Mouse (Mus musculus) kidney, embryonic 14.5 days (tissue): ENCODE data around the gene Sod3. TPM values are rescaled to one million over a fixed set of nuclear protein-coding genes. Genes with fewer than 3 reads are reported as not detected.

Source experiments
- ATAC-seq: fragments of 200-750 bp; cut with Nextera tagmentation; 2 replicates; pipeline ENCODE4 v1.8.0; 2017; ENCODE audit warnings: moderate number of reproducible peaks, mild to moderate bottlenecking, moderate TSS enrichment, moderate library complexity; ENCODE audit not compliant: low FRiP score, low TSS enrichment
- H3K27ac ChIP-seq: fragments of 300-500 bp; sonication (generic); 2 replicates; pipeline ENCODE4 v1.5.1; 2014; ENCODE audit warnings: low read depth, mild to moderate bottlenecking, low read length, moderate library complexity, mixed read lengths
- H3K27me3 ChIP-seq: fragments of 300-500 bp; sonication (generic); 2 replicates; pipeline ENCODE4 v1.6.1; 2014; ENCODE audit warnings: mild to moderate bottlenecking, low read length; ENCODE audit not compliant: control insufficient read depth, insufficient read depth
- H3K36me3 ChIP-seq: fragments of 300-500 bp; sonication (generic); 2 replicates; pipeline ENCODE4 v1.6.1; 2014; ENCODE audit warnings: low read length, mixed read lengths; ENCODE audit not compliant: control insufficient read depth, insufficient read depth
- H3K4me1 ChIP-seq: fragments of 300-500 bp; sonication (generic); 2 replicates; pipeline ENCODE4 v1.6.1; 2014; ENCODE audit warnings: low read length, mixed read lengths; ENCODE audit not compliant: control insufficient read depth, insufficient read depth
- H3K4me2 ChIP-seq: fragments of 300-500 bp; sonication (generic); replicated peaks from 2 replicates; pipeline ENCODE4 v1.6.1; 2014; ENCODE audit warnings: low read depth, mild to moderate bottlenecking, low read length
- H3K4me3 ChIP-seq: fragments of 300-500 bp; sonication (generic); 2 replicates; pipeline ENCODE4 v1.5.1; 2014; ENCODE audit warnings: mild to moderate bottlenecking, low read length
- H3K9ac ChIP-seq: fragments of 300-500 bp; sonication (generic); 2 replicates; pipeline ENCODE4 v1.6.1; 2014; ENCODE audit warnings: low read depth, mild to moderate bottlenecking, low read length, moderate library complexity
- H3K9me3 ChIP-seq: fragments of 300-500 bp; sonication (generic); 2 replicates; pipeline ENCODE4 v1.6.1; 2016; ENCODE audit warnings: low read length; ENCODE audit not compliant: control insufficient read depth
- WGBS: fragments of 180-500 bp; shearing (Covaris S2); extraction: QIAGEN DNeasy Blood & Tissue Kit; methylation state at CpG from one replicate; pipeline ENCODE4 v1.1.7; 2014; 5-methylcytosine and 5-hydroxymethylcytosine counted together
- polyA plus RNA-seq: library from polyadenylated mRNA; unstranded; fragments of >200 nt; fragmentation: Nextera tagmentation; extraction: Ambion mirVana; gene quantifications from 2 replicates; pipeline ENCODE4 v1.2.1, GENCODE M21; 2014

The Sod3 gene
- polyA plus RNA-seq, 1 experiment from 2014 or later: 4.5 TPM

DNA sequence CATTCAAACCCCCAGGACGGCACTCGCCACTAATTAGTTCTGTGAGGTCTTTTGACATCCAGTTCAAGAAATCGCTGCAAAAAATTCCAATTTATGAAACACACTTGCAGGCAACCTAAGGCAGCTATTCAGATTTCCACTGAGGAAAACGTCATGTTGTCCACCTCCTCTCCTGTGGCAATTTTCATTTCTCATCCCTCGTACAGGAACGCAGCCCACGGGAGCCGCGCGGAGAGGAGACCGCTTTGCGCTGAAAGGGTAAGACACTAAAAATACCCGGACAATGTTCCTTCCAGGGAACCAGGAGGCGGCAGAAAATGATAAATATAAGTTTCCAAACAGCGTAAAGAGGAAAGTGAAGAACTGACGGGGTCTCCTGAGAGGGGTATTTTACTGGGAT, 27.9 kb downstream of the Sod3 start:
- Histone ChIP-seq H3K27me3 (no peaks in the 10 kb centered on the region), H3K36me3 (no peaks in the 10 kb centered on the region), H3K27ac (no peak overlapping the region), H3K4me2 (no peak overlapping the region), H3K4me3 (no peak overlapping the region), H3K9me3 (no peaks in the 10 kb centered on the region), H3K4me1 (no peaks in the 10 kb centered on the region), H3K9ac (no peak overlapping the region)
- 78% methylated on average over 16 of the region's 16 CpGs for WGBS
- ATAC-seq: no peak

DNA sequence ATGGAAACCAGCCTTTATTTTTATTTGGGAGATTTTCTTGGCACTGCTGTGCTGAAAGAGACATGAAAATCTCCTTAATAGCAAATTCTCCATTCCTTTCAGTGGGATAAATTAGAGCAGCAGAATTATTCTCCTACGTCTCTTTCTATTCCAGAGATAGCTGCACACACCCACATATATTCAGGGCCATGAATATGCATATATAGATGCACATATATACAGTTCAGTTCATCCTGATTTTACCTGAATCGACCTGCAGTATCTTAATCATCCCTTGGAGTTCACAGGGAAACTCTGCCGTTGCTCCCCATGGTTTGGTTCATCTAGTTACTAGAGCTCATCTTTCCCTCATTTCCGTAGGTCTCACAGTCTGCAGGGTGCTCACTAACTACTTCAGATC, 30.2 kb downstream of the Sod3 start:
- no peak for ATAC-seq
- WGBS: 86% methylated on average over 4 of the region's 4 CpGs
- no peak overlapping the region for H3K4me2 ChIP-seq

DNA sequence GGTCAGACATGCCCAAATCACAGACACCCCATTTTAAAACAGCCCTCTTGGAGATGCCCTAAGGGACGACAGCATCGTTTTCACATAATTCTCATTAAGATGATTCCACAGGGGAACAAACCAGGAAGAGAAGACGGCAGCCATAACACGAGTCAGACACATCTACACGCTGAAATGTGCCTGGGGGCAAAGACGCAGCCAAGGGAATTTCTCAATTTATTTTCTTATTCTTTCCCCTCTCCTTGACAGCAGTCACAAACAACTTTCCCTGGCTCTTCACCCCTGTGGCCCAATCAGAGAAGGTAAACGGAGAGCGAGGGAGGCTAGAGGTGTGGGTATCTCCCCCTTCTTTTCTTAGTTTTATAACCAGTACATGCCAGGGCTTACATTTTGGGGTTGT, 40.8 kb downstream of the Sod3 start:
- 84% methylated on average over 8 of the region's 8 CpGs for WGBS
- H3K36me3 ChIP-seq: no peaks in the 10 kb centered on the region
- H3K9ac ChIP-seq: no peak overlapping the region
- H3K4me3 ChIP-seq: no peak overlapping the region
- no peaks in the 10 kb centered on the region for H3K4me1 ChIP-seq
- no peak overlapping the region for H3K27ac ChIP-seq
- no peaks in the 10 kb centered on the region for H3K9me3 ChIP-seq
- no peak for ATAC-seq
- no peaks in the 10 kb centered on the region for H3K27me3 ChIP-seq
- no peak overlapping the region for H3K4me2 ChIP-seq

More for the DNA sequence above, 30.2 kb downstream of the Sod3 start:
- H3K4me1 ChIP-seq: no peaks in the 10 kb centered on the region
- no peak overlapping the region for H3K4me3 ChIP-seq
- no peak overlapping the region for H3K27ac ChIP-seq
- H3K9me3 ChIP-seq: no peaks in the 10 kb centered on the region
- H3K27me3 ChIP-seq: no peaks in the 10 kb centered on the region
- H3K36me3 ChIP-seq: no peaks in the 10 kb centered on the region
- no peak overlapping the region for H3K9ac ChIP-seq

DNA sequence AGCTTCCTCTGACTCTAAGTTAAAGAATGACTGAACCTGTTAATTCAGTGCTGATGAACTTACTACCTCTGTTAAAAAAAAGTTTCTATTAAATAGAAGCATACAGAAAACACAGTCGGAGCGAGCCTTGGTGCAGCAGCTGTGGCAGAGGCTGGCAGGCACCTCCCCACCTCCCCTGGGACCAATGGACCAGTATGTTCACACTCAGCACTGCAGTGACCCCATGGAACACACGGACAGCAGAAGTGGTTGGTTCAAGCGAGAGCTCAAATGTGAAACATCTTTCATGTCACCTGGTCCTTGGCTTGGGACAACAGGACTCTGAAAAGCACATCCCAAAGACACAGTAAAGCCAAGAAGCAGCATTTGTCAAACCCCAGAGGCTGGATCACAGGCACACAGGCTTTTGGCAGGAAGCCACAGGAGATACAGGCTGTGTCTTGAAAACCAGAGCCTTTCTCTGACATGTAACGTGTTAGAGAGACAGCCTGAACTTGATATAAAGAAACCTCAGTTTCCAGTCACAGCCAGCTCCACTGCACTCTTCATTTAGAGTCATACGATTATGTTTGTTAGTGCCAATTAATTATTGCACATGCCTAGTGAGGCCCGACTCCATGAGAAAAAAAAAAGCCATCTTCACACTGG, 45.2 kb downstream of the Sod3 start:
- H3K9me3 ChIP-seq: no peaks in the 10 kb centered on the region
- no peak overlapping the region for H3K4me2 ChIP-seq
- WGBS: 81% methylated on average over 7 of the region's 7 CpGs
- no peak overlapping the region for H3K27ac ChIP-seq
- no peak overlapping the region for H3K4me3 ChIP-seq
- ATAC-seq: no peak
- H3K36me3 ChIP-seq: no peaks in the 10 kb centered on the region
- no peak overlapping the region for H3K9ac ChIP-seq
- no peaks in the 10 kb centered on the region for H3K27me3 ChIP-seq
- no peaks in the 10 kb centered on the region for H3K4me1 ChIP-seq

DNA sequence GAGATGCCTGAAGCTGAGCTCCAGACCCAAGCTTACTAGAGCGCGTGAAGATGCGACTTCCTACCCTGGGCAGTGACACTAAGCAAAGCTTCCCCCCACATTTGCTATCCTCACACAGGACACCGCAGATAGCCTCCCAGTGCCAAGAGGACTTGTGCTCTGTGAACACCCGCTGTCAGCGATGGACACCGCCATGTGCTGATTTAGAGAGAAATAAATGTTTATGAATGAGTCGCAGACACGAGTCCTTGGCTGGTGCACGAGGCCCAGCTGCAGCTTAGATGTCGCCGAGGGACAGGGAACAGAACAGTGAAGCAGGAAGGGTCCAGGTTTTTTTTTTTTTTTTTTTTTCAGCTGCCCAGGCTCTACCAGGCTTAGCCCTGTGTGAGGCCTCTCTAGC, 46.6 kb downstream of the Sod3 start:
- Histone ChIP-seq H3K9me3 (no peaks in the 10 kb centered on the region), H3K27ac (no peak overlapping the region), H3K36me3 (no peaks in the 10 kb centered on the region), H3K4me2 (no peak overlapping the region), H3K4me3 (no peak overlapping the region), H3K27me3 (no peaks in the 10 kb centered on the region), H3K4me1 (no peaks in the 10 kb centered on the region), H3K9ac (no peak overlapping the region)
- WGBS: 81% methylated on average over 12 of the region's 12 CpGs
- no peak for ATAC-seq

DNA sequence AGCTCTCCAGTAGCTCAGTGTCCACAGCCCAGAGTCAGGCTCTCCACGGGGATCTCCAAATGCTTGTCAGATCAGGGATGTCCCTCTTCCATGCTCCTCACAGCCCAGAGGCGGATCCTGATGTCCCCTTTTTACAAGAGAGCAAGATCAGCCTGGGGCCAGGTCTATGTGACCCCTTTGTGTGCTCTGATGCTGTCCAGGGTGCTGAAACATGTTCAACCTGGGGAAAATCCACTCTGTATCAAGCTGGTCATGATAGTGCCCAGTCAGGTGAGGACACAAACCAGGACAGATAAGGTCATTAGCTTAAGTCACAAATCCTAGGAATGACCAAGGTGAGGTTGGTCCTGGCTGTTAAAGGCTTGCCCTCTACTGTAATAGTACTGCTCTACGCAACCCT, 48.0 kb downstream of the Sod3 start:
- H3K36me3 ChIP-seq: no peaks in the 10 kb centered on the region
- WGBS: 63% methylated on average over 3 of the region's 3 CpGs
- H3K27ac ChIP-seq: no peak overlapping the region
- H3K4me2 ChIP-seq: no peak overlapping the region
- no peaks in the 10 kb centered on the region for H3K9me3 ChIP-seq
- H3K4me3 ChIP-seq: no peak overlapping the region
- no peak overlapping the region for H3K9ac ChIP-seq
- H3K4me1 ChIP-seq: no peaks in the 10 kb centered on the region
- ATAC-seq: 0 out of 2 replicates have a peak, but pooled peaks have one; percentile 35
- no peaks in the 10 kb centered on the region for H3K27me3 ChIP-seq

DNA sequence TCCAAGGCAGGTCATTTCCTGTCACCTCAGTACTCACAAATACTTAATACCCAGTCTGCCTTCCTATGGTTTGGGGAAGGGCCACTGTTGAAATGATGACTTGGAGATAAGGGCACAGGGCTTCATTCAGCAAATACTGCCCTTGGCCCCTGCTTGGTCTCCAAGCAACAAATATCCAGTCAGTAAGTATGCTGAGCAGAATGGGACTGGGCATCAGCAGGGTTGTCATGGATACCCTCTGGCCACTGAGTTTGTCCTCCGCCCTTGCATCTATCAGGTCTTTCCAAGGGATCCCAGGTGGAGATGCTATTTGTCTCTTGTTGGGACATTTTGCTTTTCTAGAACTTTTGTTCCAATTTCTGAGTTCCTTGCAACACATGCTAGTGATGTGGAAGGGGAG, 51.6 kb downstream of the Sod3 start:
- H3K27me3 ChIP-seq: no peaks in the 10 kb centered on the region
- no peak overlapping the region for H3K27ac ChIP-seq
- 89% methylated on average over 1 of the region's 1 CpGs for WGBS

DNA sequence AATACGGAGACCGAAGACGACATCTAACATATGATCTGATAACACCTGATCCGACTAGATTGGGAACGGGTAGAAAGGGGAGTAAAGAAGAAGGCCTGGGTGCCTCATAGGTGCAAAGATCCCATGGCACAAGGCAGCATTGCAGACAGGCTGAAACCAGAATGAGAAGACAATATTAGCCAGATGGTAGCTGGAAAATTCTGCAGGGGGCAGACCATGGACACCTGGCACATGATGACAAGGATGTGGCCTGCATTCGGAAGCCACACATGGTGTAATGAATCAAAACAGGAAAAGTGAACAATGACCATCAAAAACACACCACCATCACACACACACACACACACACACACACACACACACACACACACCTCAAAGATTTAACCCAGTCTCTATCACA, 52.3 kb downstream of the Sod3 start:
- 86% methylated on average over 6 of the region's 6 CpGs for WGBS
- Histone ChIP-seq H3K4me1 (no peaks in the 10 kb centered on the region), H3K36me3 (no peaks in the 10 kb centered on the region), H3K27me3 (no peaks in the 10 kb centered on the region), H3K4me3 (no peak overlapping the region), H3K9ac (no peak overlapping the region), H3K9me3 (no peaks in the 10 kb centered on the region), H3K27ac (no peak overlapping the region), H3K4me2 (no peak overlapping the region)
- ATAC-seq: no peak

More for the DNA sequence above, 51.6 kb downstream of the Sod3 start:
- no peak overlapping the region for H3K4me2 ChIP-seq
- H3K4me3 ChIP-seq: no peak overlapping the region
- no peak for ATAC-seq
- no peaks in the 10 kb centered on the region for H3K9me3 ChIP-seq
- no peaks in the 10 kb centered on the region for H3K36me3 ChIP-seq
- no peak overlapping the region for H3K9ac ChIP-seq
- no peaks in the 10 kb centered on the region for H3K4me1 ChIP-seq

DNA sequence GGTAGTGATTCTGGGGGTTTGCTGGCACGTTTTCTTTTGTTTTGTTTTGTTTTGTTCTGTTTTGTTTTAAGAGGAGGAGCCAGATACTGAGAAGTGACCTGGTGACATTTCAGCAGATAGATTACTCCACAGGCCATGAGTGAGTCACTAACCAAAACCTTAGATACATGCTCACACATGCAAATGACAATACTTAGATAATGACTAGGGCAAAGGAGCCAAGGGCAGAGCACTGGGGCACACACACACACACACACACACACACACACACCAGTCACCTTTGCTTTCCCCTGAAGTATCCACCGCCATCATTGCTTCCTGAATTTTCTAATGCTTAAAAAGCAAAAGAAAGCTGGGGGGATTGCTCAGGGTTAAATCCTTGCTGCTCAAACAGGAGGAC, 52.9 kb downstream of the Sod3 start:
- H3K9ac ChIP-seq: no peak overlapping the region
- WGBS: 60% methylated on average over 2 of the region's 2 CpGs
- no peak for ATAC-seq

More for the DNA sequence above, 52.9 kb downstream of the Sod3 start:
- Histone ChIP-seq H3K9me3 (no peaks in the 10 kb centered on the region), H3K27me3 (no peaks in the 10 kb centered on the region), H3K4me2 (no peak overlapping the region), H3K36me3 (no peaks in the 10 kb centered on the region), H3K27ac (no peak overlapping the region), H3K4me3 (no peak overlapping the region), H3K4me1 (no peaks in the 10 kb centered on the region)
